Mouse (Mus musculus) brain, embryonic 14.5 days (tissue): ENCODE measurements around the gene Fam177a.
"Not testable (repeated sequence)": the region's sequence is repeated elsewhere in the genome, so short reads cannot be mapped to it uniquely, and the experiment has no call there.

Source experiments
- CTCF ChIP-seq: fragments of 200-500 bp; IDR thresholded peaks from 2 replicates; pipeline ENCODE4 v1.5.1; 2012; ENCODE audit warnings: inconsistent platforms, mild to moderate bottlenecking, moderate library complexity, borderline replicate concordance; ENCODE audit not compliant: insufficient read depth, insufficient read length; ENCODE audit errors: extremely low read depth
- POLR2A ChIP-seq: fragments of 200-500 bp; IDR thresholded peaks from 2 replicates; pipeline ENCODE4 v1.6.1; 2012; ENCODE audit warnings: mild to moderate bottlenecking, inconsistent platforms, borderline replicate concordance; ENCODE audit not compliant: poor library complexity, insufficient read depth, insufficient read length, severe bottlenecking; ENCODE audit errors: extremely low read depth

GRCm38 (mm10) chr12:55078706-55079105 lies 45.6 kb upstream of the Fam177a start:
- TF ChIP-seq CTCF, POLR2A: not testable (repeated sequence)
